Mouse (Mus musculus) spleen, postnatal 10 days (tissue): ENCODE data around the gene Isg20.

Experiments
- DNase-seq, 2 experiments: peaks; one replicate each; pipeline ENCODE4 v3.0.0; 2021 to 2022; ENCODE audit warnings: low spot score in 2 of 2

Gene Isg20

DNA sequence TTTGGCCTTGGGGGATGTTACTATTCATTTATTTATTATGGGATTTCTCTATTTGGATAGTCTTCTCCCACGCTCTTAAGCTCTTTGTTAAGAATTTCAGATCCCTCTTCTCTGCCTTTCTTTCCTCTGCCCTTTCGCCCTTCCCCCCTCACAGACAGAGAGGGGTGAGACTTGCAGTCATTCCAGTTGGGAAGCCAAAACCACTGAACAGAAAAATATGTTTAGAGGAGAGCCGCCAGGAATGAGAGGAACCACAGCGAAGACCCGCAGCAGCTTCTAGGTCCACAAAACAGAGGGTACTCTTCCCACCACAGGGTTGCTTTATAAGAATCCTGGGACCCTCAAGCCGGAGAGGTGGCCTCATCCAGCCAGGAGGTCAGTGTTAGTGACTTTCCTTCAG, 41.4 kb downstream of the Isg20 start:
- no peak for DNase-seq

DNA sequence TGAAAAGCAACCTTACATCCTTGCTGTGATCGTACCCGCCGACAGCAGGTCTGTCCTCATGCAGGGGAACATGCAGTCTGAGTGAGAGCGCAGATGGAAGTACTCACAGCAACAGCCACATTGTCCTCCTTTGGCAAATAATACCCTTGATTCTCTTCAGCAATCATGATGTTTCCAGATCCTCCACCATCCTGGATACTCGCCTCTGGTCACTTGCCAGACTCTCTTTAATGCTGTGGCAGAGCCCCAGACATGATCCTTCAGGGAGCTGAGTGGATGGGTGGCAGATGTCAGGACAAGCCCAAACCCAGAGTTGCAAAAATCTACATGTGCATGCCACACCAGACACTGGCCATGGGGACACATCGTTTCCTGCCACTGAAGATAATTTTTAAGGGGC, 41.9 kb downstream of the Isg20 start:
- no peak for DNase-seq

DNA sequence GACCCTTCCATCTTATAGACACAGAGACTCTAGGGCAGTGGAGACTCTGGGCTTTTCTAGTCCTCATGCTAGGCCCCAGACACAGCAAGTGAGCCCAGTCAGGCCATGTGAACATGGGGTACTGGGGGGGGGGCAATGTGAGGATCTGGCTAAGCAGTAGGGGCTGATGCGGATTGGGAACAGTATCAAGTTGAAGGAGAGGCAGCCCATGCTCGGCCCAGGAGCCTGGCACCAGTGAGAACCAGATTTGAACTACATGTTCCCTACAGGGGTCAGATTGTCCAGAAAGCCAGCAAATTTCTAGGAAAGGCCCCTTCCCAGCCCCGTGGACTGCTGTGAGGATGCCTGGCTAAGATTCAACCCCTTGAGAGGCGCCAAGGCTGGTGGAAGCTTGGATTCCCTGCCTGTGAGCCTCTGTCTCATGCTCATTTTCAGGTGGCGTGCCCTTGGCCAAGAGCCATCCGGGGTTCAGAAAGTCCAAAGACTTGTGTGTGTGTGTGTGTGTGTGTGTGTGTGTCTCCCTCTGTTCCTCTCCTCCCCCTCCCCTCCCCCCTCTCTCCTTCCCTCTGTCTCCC, 45.4 kb downstream of the Isg20 start:
- no peak for DNase-seq

DNA sequence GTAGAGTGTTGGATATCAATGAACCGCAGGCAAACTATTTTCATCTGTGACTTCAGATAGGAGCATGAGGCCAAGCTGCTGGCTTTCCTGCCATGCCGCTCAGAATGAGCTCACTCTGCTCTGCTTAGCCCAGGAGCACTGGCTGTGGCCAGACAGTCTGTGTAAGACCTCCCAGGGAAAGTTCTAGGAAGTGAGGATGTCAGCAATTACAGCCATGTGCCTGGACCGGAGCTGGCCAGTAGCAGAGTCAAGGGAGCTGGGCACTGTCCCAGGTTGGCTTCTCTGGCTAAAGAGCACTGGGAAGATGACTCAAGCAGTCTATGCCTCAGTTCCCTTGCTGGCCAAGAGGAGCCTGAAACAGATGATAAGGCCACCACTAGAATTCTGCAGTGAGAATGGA, 50.7 kb downstream of the Isg20 start:
- DNase-seq = no peak
